Mouse (Mus musculus): Measurements from ENCODE around the gene Clec16a. TPM values are rescaled to one million over a fixed set of nuclear protein-coding genes. Genes with fewer than 3 reads are reported as not detected.
A peak's percentile ranks its signal among the peaks of the same experiment; 100 is the strongest.

Clec16a gene
- total RNA-seq, 2 experiments from 2014 or later = 46.0 to 50.7 TPM

DNA sequence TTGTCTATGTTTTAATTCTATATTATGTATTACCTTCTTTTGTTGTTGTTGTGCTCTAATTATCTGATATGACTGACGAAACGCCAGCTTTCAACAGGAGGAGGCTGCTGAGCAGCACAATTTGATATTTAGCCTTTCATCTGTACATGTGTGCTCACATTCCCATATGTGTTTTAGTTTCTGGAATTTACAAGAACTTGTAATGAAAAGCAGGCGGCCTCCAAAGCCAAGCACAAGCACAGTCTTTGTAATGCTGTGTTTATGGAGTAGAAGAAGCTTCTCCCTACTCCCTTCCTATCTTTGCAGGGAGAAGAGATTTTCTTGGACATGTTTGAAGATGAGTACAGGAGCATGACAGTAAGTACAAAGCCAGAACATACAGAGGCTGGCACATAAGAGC lies 89.8 kb downstream of the Clec16a start:
- DNase-seq = no peak
- intact Hi-C loops (cut with DNase I) = no loop called here

DNA sequence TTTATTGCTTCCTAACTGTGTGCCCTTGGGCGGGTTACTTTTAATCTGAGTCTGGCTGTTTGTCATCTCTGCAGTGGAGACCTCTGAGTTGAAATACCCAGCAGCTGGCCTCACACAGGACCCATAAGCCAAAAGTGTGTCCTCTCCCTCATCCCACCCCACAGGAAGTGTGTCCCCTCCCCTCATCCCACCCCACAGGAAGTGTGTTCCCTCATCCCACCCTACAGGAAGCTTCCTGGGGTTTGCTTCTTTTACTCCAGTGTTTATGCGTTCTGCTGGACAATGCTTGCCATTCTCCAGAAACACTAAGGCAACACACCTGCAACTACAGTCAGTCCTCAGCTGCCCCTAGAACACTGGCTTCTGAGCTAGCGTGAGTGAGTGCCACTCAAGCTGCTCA lies 92.8 kb downstream of the Clec16a start:
- intact Hi-C loops (cut with DNase I) = loop anchor here (2.0 kb wide), 1 partner anchor 209 kb away; no protein-coding TSS in a partner anchor
- DNase-seq = no peak

DNA sequence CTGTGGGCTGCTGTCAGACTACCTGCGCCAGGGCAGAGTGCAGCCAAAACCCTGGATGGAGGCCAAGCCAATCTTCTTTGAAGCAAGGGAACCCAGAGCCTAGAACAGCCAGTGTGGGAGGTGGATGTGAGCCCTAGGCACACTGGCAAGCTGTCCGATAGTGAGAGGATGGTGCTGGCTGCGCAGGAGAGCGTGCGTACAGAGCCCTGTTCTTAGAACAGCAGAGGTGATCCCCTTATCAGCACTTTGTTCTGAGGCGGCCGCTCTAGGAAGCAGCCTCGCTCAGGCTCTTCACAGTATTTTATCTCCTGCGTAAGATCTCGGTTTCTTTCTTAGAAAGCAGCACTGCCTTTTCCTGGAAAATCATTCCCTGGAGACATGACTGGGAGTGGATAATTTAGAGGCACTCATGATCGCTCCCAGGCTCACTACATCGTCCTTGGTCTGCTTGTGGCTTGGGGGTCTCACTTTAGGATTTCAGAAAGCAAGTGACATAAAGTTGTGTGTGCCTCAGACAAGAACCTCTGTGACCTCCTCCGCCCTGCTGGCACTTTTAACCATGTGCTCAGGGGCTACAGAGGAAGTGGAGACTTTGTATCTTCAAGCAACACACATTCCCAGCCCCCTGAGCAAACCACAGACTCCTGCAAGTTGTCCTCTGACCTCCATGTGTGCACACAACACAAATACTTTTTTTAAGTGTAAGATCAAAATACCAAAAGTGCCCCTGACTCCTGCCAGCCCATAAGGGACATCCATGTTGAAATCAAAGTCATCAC lies 94.2 kb downstream of the Clec16a start:
- DNase-seq = no peak
- intact Hi-C loops (cut with DNase I) = loop anchor here (2.0 kb wide), 1 partner anchor 208 kb away; no protein-coding TSS in a partner anchor

DNA sequence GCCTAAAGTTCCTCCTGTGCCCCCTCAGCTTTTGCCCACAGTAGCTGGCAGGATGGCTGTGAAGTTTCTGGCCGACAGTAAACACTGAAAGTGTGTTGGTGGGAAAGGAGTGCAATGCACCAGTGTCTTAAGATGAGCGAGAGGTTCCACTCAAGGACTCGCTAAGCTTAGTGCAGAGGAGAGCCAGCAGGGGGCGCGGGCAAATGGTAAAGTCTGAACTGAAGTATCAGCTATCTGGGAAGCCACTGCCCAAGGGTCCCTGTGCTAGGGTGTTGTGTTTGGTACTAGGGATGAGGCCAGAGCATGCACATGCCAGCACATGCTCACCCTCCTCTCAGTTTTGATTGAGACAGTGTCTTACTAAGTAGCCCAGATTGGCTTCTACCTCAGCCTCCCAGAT lies 94.9 kb downstream of the Clec16a start:
- peak; percentile 85 to 87 for DNase-seq
- intact Hi-C loops (cut with DNase I) = loop anchor here (1.0 to 5.0 kb wide), 3 partner anchors 25 to 146 kb away; no protein-coding TSS in a partner anchor

DNA sequence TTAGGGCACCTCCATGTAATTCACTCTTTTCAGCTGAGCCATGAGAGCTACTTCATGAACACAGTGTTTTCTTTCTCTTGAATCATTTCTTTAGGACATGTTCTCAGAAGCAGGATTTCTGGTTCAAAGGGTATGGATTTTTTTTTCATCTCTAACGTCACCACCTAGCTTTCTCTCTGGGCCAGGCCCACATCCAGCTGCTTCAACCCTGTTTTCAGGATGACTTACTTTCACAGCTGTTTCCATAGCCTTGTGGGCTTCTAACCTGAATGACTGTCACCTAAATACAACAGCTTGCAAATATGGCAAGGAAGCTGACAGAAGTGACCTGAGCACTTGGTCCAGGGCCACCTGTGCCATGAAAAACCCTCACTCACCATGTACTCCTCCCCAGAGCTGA lies 96.0 kb downstream of the Clec16a start:
- no peak for DNase-seq
- intact Hi-C loops (cut with DNase I) = loop anchor here (2.0 to 5.0 kb wide), 2 partner anchors 24 to 126 kb away; no protein-coding TSS in a partner anchor

DNA sequence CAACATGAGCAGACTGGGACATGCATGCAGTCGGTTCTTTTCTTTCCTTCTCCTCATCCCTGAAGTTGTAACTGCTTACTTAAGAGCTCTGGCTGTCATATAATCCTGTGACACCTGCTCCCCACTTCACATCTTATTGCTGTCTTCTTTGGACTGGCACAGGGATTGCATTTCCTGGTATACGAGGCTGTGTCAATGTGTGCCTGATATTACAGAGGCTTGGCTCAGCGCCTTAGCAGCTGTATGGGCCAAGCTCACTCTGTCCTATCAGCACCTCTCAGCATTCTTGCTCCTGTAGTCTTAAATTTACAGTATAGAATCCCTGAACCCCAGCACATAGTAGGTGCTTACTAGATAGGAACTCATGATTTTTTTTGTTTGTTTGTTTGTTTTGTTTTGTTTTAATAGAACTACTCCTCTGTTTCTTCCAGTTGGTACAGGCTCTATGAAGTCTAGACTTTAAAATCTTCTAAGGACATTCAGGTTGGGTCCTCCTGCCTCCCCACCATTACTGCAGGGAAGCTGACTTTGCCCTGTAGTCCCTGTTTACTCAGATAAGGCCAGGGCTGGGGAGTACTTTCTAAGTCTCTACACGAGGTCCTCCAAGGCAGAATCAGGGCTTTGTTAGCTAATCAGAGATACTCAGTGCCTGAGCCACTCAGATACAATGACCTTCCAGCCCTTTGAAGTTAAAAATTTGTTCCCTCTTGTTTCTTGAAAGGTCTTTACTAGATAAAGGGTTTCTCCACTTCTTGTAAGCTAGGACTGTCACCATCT lies 97.9 kb downstream of the Clec16a start:
- peak in 1 of 2 experiments; percentile 27 for DNase-seq
- intact Hi-C loops (cut with DNase I) = loop anchor here (5.0 kb wide), 1 partner anchor 124 kb away; no protein-coding TSS in a partner anchor

DNA sequence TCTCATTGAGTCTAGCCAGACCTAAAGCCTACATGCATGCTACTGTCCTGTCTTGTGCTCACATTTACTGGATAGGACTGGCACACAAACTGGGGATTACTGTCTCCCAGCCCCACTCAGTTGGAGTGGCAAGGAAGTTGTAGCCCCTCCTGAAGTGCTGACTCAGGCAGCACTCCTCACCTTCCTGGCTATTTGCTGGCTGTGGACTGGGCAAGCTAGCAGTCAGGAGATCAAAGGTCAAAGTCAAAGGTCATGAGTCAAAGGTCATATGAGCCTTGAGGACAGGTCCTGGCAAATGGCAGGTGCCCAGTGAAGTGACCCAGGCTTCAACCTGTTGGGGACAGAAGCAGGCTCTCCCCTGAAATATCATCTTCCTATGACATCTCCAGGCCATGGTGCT lies 99.1 kb downstream of the Clec16a start:
- intact Hi-C loops (cut with DNase I) = loop anchor here (5.0 kb wide), 1 partner anchor 123 kb away; no protein-coding TSS in a partner anchor

DNA sequence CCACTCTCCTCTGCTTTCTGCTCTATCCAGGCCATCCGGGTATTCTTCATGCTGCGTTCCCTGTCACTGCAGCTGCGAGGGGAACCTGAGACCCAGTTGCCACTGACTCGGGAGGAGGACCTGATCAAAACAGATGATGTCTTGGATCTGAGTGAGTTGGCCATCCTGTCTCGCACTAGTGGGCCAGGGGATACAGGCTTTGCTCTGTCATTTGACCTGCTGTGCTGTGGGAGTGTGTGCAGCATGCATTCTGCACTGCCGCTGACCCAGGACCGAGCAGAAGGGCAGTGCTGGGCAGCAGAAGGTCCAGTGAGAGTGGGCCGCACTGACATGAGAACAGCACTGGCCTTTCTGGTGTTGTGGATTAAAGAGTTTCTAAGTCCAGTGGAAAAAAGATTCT lies 99.6 kb downstream of the Clec16a start:
- intact Hi-C loops (cut with DNase I) = loop anchor here (5.0 kb wide), 1 partner anchor 123 kb away; no protein-coding TSS in a partner anchor
- no peak for DNase-seq

More for the DNA sequence above, 99.1 kb downstream of the Clec16a start:
- DNase-seq = no peak

DNA sequence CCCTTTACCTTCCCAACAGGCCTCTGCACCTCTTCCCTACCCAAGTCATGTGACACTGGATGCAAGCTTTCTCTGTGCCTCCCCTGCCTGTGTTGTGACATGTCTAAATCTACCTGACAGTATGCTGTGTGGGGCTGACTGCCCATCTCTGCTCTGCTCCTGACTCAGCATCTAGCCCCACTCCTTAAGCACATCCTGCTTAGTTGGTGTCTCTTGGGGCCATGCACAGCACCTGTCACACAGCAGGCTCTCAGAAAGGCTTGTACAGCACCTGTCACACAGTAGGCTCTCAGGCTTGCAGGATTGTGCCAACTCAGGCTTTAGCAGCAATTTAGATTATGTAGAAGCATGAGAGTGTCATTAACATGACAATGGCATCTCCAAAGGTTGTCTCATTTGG lies 106.7 kb downstream of the Clec16a start:
- DNase-seq = no peak
- intact Hi-C loops (cut with DNase I) = no loop called here

DNA sequence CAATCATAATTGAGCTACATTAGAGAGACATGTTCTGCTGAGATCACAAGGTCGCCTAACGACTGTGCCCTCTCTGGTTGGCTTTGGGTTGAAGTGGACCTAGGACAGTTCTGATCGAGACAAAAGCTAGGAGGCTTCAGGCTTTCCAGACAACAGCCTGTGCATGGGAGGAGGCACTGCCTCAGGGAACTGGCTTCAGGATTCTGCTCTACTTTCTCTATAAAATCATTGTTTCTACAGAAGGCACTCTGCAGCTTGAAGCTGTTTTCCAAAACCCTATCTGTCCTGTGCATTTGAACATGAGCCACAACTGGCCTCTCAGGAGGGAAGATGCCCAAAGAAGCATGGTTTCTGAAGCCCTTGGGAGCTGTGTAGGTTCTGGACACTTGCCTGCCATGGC lies 107.8 kb downstream of the Clec16a start:
- no peak for DNase-seq
- intact Hi-C loops (cut with DNase I) = no loop called here

DNA sequence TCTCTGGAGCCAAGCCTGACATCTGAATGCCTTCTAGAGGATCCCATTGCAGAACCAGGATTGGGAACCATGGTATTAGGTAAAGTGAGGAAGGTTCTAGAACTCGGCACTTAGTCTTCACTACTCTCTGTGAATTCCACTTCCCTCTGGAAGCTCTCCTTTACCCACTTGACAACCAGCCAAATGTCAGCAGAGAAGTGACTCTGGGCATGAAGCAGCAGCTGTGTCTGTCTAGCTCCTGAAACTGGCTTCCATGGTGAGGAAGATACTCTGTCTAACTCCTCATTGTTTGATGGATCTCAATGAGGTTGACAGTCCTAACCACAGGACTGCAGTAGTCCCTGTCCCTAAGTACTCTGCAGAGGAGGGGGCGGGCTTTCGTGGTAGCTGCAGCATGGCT lies 110.1 kb downstream of the Clec16a start:
- no peak for DNase-seq
- intact Hi-C loops (cut with DNase I) = no loop called here

DNA sequence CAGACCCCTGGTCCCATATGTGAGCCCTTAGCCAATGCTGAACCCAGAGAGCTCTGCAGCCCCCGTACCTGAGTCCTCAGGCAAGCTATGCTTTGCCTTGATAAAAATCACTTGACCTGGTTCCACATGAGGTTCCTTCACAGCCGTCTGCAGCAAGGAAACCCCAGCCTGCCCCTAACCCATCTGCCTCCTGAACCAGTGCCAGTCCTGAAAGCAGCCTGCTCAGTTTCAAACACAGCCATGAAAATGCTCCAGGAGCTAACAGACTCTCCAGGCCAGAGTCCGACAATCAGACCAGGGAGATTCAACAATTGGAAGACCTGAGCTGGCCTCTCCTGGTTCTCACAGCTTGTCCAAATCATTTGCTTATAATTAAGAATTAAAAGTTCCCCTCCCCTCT lies 110.8 kb downstream of the Clec16a start:
- no peak for DNase-seq
- intact Hi-C loops (cut with DNase I) = no loop called here

DNA sequence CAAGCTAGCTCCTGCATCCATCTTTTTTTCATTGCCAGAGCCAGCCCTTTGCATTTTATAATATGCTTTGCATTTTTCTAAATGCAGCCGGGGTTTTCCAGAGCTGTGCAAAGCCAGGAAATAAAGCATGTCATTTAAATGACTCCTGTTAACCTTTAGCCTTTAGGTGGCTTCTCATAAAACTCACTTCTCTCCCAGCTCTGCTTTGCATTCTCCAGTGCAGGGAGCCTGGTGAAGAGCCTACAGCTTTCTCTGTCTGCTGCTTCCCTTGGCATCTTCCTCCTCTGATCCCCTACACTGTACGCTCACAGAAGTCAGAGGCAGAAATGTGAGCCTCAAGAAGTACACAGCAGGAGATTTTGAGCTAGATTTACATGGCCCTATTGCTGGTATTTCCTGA lies 111.3 kb downstream of the Clec16a start:
- intact Hi-C loops (cut with DNase I) = no loop called here
- DNase-seq = no peak

DNA sequence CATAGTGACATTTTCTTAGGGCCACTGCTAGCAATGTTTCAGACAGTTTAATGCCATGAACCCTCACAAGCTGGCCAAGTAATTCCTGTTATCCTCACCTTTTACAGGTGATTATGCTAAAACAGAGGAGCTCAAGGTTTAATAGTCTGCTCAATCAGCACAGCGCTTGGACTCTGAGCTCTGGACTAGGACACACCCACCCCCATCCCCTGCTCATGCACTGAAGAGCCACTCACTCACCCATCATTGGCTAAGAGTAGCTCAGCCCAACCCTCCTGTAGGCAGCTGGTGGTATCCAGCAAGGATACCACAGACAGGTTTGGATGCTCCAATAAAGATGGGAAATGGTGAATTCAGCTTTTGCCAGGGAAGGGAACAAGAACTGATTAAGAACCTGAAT lies 111.8 kb downstream of the Clec16a start:
- DNase-seq = no peak
- intact Hi-C loops (cut with DNase I) = no loop called here

DNA sequence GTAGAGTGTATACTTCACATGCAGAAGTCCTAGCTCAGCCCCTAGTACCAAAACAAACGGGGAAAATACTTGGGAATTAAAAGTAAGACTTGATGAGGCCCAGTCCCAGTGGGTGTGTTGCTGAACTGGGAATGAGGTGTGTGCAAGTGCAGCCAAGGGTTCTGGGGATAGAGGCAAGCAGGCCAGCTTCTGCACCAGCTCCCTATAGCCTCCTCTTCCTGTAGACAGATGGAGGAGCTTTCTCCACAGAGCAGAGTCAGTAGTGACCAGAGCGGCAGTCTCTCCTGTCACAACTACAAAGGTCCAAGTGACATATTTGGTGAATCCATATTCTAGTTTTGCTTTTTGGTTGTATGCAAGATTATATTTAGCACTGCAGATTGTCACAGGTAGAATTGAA lies 114.1 kb downstream of the Clec16a start:
- intact Hi-C loops (cut with DNase I) = no loop called here
- no peak for DNase-seq

DNA sequence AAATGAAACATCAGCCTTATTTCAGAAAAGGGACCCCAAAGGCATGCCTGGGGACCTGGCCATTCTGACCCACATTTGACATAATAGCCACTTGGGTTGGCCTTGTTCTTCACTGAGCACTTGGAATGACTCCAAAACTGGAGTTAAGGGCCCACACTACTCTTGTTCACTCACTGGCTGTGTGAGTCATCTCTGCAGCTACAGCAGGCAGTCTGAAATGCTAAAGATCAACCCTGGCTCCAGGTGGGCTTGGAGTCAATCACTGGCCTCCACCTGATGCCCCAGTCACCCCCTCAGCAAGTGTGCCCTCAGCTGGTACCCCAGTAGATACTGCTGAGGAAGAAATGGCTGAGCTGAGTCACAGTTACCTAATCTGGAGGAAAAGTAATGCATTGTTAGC lies 115.4 kb downstream of the Clec16a start:
- DNase-seq = no peak

DNA sequence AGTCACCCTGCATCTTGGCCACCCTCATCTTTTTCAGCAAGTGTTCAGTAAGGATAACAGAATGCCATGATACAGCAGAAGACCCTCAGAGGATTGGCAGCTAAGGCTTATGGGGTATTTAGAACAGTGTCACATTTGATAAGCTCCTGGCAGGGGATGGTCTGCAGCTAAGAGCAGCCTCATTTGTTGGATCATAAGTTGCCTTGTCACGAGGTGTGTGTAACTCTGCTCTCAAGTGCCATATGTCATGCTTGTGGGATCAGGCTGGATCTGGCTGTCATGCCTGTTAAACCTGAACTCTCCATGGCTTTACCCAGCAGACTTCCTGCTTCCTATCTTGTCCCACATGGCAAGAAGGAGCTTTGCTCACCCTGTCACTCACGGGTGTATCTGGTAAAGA lies 116.2 kb downstream of the Clec16a start:
- intact Hi-C loops (cut with DNase I) = no loop called here
- DNase-seq = no peak

More for the DNA sequence above, 115.4 kb downstream of the Clec16a start:
- intact Hi-C loops (cut with DNase I) = no loop called here

DNA sequence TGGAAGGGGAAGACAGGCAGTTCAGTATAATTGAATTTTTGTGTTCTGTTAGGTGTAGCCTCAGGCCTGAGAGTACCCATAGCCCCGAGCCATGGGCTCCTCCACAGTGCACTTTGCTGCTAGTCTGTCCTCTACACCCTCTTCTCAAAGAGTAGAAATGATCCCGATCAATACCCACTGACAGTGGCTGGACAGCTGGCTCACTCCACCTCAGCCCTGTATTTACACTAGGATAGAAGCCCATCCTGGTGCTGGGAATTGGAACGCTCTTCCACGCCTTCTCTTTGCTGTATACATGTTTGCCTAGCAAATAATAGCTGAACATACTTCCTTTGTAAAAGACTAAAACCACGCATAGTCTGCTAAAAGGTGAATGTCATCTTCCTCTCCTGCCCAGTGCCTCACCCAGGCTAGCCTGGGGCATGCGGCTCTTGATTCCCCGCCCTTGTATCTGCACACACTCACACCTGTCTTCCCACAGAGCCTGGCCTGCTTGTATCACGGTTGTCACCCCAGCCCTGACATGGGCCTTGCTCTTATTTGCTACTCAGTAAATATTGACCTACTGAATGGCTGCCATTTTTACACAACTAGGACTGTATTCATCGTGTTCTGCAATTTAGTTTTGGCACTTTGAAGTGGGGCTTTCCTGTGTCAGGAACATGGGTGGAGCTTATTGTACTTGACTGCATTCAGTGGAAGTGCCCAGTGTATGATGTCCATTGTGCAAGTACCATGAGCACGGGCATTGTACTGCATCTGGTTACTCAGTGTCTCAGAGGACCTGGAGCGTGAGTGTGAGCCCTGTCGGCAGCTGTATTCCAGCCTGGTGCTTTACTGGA lies 119.0 kb downstream of the Clec16a start:
- intact Hi-C loops (cut with DNase I) = loop anchor here (2.0 kb wide), 1 partner anchor 23 kb away; no protein-coding TSS in a partner anchor
- DNase-seq = no peak

DNA sequence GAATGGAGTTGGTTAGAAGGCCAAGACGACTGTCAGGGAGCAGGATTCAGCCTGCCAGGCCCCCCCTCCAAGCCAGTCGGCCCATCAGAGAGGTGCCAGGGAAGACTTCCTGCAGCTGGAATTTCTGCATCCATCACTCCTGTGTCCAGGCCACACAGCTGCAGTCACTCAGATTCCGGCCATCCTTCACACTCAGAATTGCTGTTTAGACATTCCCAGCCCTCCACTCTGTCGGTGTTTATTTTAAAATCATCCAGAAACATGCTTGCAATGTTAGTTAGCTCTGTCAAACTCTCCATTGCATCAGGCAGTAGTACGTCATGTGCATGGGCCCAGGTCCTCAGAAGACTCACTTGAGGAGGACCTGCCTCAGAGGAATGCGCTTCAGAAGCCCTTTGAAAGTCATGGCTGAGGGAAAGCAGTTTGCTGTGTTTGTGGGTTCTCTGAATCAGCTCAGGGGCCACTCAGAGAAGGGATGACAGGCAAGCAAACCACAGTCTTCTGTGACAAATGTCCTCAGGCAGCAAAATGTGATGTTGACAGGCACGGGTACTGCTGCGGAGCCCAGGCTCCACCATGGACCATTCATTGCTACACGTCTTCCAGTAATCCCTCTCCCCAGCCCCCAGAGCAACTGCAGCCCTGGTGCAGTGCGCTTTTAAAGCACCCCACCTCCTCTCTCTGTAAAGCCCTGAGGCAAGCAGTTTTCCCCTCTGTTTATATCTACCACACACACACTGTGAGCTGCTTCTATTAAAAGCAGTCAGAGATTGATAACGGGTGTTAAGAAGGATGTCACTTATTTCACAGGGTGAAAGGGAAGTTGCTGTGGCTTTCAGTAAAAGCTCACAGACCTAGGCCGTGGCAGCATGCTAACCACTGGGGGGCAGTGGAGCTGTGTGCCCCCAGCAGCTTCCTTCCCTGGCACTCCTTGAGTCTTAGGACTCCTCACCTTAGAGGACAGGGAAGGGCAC lies 120.1 kb downstream of the Clec16a start:
- DNase-seq = peak; percentile 48 to 68
- intact Hi-C loops (cut with DNase I) = loop anchor here (1.0 to 2.0 kb wide), 2 partner anchors 24 to 120 kb away; partner anchors contain the start of gene Socs1
